Comparison of ENCODE assay signal across 8 mouse cellular contexts in genomic region chr10:75316872-75316907, GRCm38 (mm10). TPM values are rescaled to one million over a fixed set of nuclear protein-coding genes. Genes with fewer than 3 reads are reported as not detected.
DNase-seq lines count a peak whose midpoint lies in the region; ATAC-seq lines count a peak whose summit lies in the region.

Gene Adora2a, plus strand, starts transcription at chr10:75316877.

- 0 out of 2 replicates have a peak within 1 kb of the TSS, but pooled peaks have one; percentile 21 for H3K9ac ChIP-seq in embryonic facial prominence, embryonic 15.5 days

- H3K4me2 ChIP-seq in embryonic facial prominence, embryonic 15.5 days (replicated peaks), result peak within 1 kb of the TSS; percentile 79

- peak within 1 kb of the TSS; percentile 47 for H3K4me3 ChIP-seq in embryonic facial prominence, embryonic 15.5 days (replicated peaks)

- 4% methylated on average over 4 of the region's 4 CpGs for WGBS in embryonic facial prominence, embryonic 15.5 days

- DNase-seq in left cerebral cortex, postnatal 14 days (ENCODE audit: low spot score in 2 of 2), result no peak
- no peak for DNase-seq in left cerebral cortex, adult 9 months (ENCODE audit: low spot score in 2 of 2)
- no peak for DNase-seq in thymus, postnatal 14 days
- DNase-seq in right cerebral cortex, postnatal 4 days, result no peak
- no peak for DNase-seq in layer of hippocampus, postnatal 14 days (ENCODE audit: low spot score in 2 of 2)

- H3K36me3 ChIP-seq in embryonic facial prominence, embryonic 15.5 days, result peaks cover 5% of the 10 kb centered on the region; the same call in 1 of the 2 replicates

- H3K27ac ChIP-seq in embryonic facial prominence, embryonic 15.5 days (replicated peaks), result no peak within 1 kb of the TSS

- intact Hi-C loops in left cerebral cortex, postnatal 14 days (cut with DNase I), result loop anchor here (2.0 kb wide), 1 partner anchor 120 kb away; no protein-coding TSS in a partner anchor

- ATAC-seq in embryonic facial prominence, embryonic 15.5 days (ENCODE audit: insufficient number of reproducible peaks, low FRiP score, low TSS enrichment, low read depth), result 0 out of 2 replicates have a peak, but pooled peaks have one; percentile 8
- no peak for ATAC-seq in inflammation-experienced regulatory T-cells, adult 6 months
- no peak for ATAC-seq in monocyte, adult 5-6 weeks (replicated peaks; ENCODE audit: insufficient number of reproducible peaks, low FRiP score, low TSS enrichment, poor library complexity, severe bottlenecking)

- peaks cover 22% of the 10 kb centered on the region for H3K4me1 ChIP-seq in embryonic facial prominence, embryonic 15.5 days

- H3K9me3 ChIP-seq in embryonic facial prominence, embryonic 15.5 days (replicated peaks), result no peaks in the 10 kb centered on the region

- peaks cover 37% of the 10 kb centered on the region for H3K27me3 ChIP-seq in embryonic facial prominence, embryonic 15.5 days

RNA-seq across cellular contexts. Expression of gene Adora2a, which starts in this region (rescaled TPM):
- 10 to 100 TPM; 10.3 to 15.4 TPM for total RNA-seq in left cerebral cortex, postnatal 14 days (2021)
- polyA plus RNA-seq in embryonic facial prominence, embryonic 15.5 days (2015; fragmentation: Nextera tagmentation; extraction: Ambion mirVana), result 2.1 and 2.4 TPM in 2 replicates
- polyA plus RNA-seq in inflammation-experienced regulatory T-cells, adult 6 months (2017; shearing (Covaris generic)), result 10 to 100 TPM; 16.5 to 35.9 (median 32.7) TPM
- total RNA-seq in monocyte, adult 5-6 weeks (2017), result 19.5 to 51.1 TPM (median 31.6 TPM) in 3 replicates
- 1 to 10 TPM; 3.2 to 5.1 TPM for total RNA-seq in layer of hippocampus, postnatal 14 days (2021)
